Mouse (Mus musculus) urinary bladder, postnatal 36 days (tissue): ENCODE results near the gene Spast.

Source experiments
- DNase-seq, 2 experiments: peaks; one replicate each; pipeline ENCODE4 v3.0.0; 2022; ENCODE audit warnings: low spot score in 2 of 2, mixed read lengths in 1 of 2

Spast gene

DNA sequence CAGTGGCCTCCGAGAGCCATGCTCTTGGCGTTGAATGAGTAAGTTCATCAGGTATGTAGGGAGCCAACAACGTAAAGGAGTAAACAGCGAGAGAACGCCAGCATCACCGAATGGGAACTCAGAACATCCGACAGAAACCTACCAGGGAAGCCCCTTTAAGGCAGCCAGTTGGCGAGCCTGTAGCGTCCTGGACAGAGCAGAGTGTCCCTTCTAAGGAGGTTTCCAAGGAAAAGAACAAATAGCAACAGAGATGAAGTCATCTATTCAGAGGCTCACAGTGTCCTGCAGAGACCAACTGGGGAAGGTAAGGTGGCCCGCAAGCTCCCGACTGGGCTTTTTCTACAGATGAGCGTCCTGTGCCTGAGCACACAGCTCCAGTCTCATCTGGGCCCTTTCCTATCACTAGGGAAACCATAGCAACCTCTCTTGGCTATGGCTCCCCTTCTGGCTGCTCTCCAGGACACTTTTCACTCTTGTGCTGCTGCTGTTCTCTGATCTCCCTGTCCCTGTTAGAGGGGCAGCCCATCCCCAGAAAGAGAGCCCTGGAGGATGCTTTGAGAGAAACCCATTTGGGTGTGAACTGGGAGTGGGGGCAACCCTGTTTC is 85.7 kb downstream of the Spast start:
- DNase-seq: no peak

DNA sequence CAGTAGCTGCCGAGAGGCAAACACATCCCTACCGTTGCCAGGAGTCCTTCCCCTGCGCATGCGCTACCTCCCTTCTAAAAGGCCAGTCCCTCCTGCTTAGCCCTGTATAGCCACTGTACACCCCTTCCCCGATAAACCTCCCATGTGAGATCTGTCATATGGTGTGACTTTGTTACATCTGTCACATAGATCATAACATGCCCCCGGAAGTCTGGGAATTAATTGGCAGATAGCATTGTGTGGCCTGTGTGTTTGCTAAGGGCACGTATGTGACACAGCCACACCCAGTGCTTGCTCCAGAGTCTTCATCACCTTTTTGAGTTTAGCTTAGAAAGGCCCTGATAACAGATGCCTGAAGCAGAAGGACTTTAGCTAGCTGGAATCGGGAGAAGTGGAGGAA is 91.3 kb downstream of the Spast start:
- DNase-seq: no peak

DNA sequence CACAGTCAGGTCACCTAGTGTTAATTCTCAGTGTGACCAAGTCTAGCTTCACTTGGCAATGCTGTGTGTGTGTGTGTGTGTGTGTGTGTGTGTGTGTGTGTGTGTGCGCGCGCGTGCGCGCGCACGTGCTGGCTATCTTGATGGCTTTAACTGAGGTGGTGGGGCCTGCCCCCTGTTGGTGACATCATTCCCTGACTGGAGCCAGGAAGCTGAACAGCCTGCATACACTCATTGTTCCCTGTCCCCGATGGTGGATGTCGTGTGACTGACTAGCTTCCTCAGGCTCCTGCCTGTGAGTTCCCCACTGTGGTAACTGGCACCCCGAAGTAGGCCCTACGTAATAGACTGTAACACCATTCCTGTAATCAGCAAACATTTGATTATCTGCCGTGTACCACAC is 92.7 kb downstream of the Spast start:
- DNase-seq: no peak

DNA sequence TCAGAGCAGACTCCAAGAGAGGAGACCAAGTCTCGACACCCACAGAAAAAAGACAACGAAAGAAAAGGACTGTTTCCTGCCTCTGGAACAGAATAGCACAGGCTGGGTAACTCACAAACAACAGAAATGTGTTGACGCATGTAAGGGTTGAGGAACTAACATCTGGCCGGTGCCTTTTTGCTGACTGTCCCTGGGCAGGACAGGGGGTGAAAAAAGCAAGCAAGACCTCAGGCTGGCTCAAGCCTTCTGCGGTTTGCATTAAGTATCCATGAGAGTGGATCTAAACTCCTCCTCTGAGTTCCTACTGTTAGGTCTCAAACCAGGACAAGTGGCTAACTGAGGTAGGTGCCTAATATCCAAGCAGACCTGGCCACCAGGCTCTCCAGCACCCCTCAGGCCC is 93.8 kb downstream of the Spast start:
- no peak for DNase-seq

DNA sequence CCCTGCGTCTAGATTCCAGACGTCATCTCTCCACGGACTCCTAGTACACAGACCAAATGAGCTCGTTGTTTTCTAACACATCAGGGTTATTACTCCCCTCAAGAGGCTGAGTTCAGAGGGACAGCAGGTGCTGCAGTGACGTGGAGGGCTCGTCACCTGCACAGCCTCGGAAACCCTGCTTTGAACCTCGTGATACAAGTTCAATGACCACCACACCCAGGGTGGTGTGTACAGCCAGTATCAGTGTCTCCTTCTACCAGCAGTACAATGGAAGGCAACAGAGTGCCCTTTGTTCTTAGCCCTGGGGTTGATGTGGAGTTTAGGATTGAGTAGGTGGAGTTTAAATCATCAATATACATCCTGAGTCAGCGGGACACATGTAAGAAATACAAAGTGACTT is 99.0 kb downstream of the Spast start:
- DNase-seq: no peak

DNA sequence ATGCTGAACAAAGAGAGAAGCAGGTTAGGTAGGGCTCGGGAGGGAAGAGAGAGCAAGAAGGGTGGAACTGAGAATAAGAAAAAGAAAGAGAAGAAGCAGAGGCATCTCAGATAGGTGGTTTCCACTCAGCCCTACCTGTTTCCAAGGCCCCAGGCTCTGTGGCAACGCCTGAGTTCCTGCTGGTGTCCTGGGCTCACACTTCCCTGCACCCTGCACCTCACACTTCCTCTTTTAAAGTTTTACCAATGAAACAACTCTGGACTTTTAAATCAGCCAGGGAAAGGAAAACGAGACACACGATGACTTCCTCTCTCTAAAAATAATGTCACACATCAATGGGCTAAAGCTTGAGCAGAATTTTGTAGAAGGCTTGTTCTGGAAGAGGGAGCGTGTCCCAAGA is 101.7 kb downstream of the Spast start:
- DNase-seq: no peak
